Mouse (Mus musculus) heart, embryonic 13.5 days (tissue): ENCODE measurements around the gene Ispd. TPM values are rescaled to one million over a fixed set of nuclear protein-coding genes. Genes with fewer than 3 reads are reported as not detected.
"Not testable (repeated sequence)": the region's sequence is repeated elsewhere in the genome, so short reads cannot be mapped to it uniquely, and the experiment has no call there.

Experiments used
- ATAC-seq: fragments of 200-750 bp; cut with Nextera tagmentation; 2 replicates; pipeline ENCODE4 v1.8.0; 2017; ENCODE audit warnings: moderate TSS enrichment; ENCODE audit not compliant: insufficient number of reproducible peaks, low FRiP score, low TSS enrichment; ENCODE audit errors: extremely low read depth
- H3K27ac ChIP-seq: fragments of 300-500 bp; sonication (generic); replicated peaks from 2 replicates; pipeline ENCODE4 v1.5.1; 2015; ENCODE audit warnings: moderate library complexity, mild to moderate bottlenecking, inconsistent platforms
- H3K27me3 ChIP-seq: fragments of 300-500 bp; sonication (generic); replicated peaks from 2 replicates; pipeline ENCODE4 v1.6.1; 2015; ENCODE audit warnings: mild to moderate bottlenecking, inconsistent platforms
- H3K36me3 ChIP-seq: fragments of 300-500 bp; sonication (generic); 2 replicates; pipeline ENCODE4 v1.6.1; 2015; ENCODE audit warnings: mild to moderate bottlenecking, inconsistent platforms
- H3K4me1 ChIP-seq: fragments of 300-500 bp; sonication (generic); 2 replicates; pipeline ENCODE4 v1.6.1; 2015; ENCODE audit warnings: inconsistent platforms
- H3K4me2 ChIP-seq: fragments of 300-500 bp; sonication (generic); 2 replicates; pipeline ENCODE4 v1.6.1; 2015; ENCODE audit warnings: inconsistent platforms, mild to moderate bottlenecking, moderate library complexity
- H3K4me3 ChIP-seq: fragments of 300-500 bp; sonication (generic); 2 replicates; pipeline ENCODE4 v1.5.1; 2015; ENCODE audit warnings: moderate library complexity, mild to moderate bottlenecking, inconsistent platforms
- H3K9ac ChIP-seq: fragments of 300-500 bp; sonication (generic); 2 replicates; pipeline ENCODE4 v1.6.1; 2015; ENCODE audit warnings: inconsistent platforms, mild to moderate bottlenecking, moderate library complexity
- H3K9me3 ChIP-seq: fragments of 300-500 bp; sonication (generic); 2 replicates; pipeline ENCODE4 v1.6.1; 2016; ENCODE audit warnings: inconsistent platforms
- WGBS: fragments of 180-500 bp; shearing (Covaris S2); methylation state at CpG from one replicate; pipeline ENCODE4 v1.1.7; 2015; ENCODE audit warnings: mixed read lengths; 5-methylcytosine and 5-hydroxymethylcytosine counted together
- polyA plus RNA-seq: library from polyadenylated mRNA; unstranded; fragments of >200 nt; fragmentation: Nextera tagmentation; extraction: Ambion mirVana; gene quantifications from 2 replicates; pipeline ENCODE4 v1.2.1, GENCODE M21; 2015

The Ispd gene
- polyA plus RNA-seq, result 9.3 and 9.9 TPM in 2 replicates

- Histone ChIP-seq H3K9ac (peak within 1 kb of the TSS; percentile 97), H3K4me1 (peaks cover 16% of the 10 kb centered on the region), H3K36me3 (no peaks in the 10 kb centered on the region), H3K27ac (peak within 1 kb of the TSS; percentile 97), H3K9me3 (no peaks in the 10 kb centered on the region), H3K27me3 (no peaks in the 10 kb centered on the region), H3K4me3 (peak within 1 kb of the TSS; percentile 78), H3K4me2 (peak within 1 kb of the TSS; percentile 78)
- ATAC-seq, result peak; percentile 79
- WGBS, result under 1% methylated on average over 62 of the region's 64 CpGs
Observed at GRCm38 (mm10) chr12:36381441-36382340, at the start of gene Ispd, which contains the start of gene D630036H23Rik. Gene Ispd (plus strand): TSS chr12:36381450. Gene D630036H23Rik (minus strand): TSS chr12:36382181.

- no peaks in the 10 kb centered on the region for H3K27me3 ChIP-seq
- H3K4me3 ChIP-seq, result no peak overlapping the region
- WGBS, result 71% methylated on average over 1 of the region's 1 CpGs
- H3K4me1 ChIP-seq, result 0 out of 2 replicates have a peak, but pooled peaks cover 2% of the 10 kb centered on the region
- no peak overlapping the region for H3K9ac ChIP-seq
- no peak for ATAC-seq
- H3K4me2 ChIP-seq, result no peak overlapping the region
- H3K36me3 ChIP-seq, result no peaks in the 10 kb centered on the region
- H3K27ac ChIP-seq, result no peak overlapping the region
- H3K9me3 ChIP-seq, result no peaks in the 10 kb centered on the region
Observed at GRCm38 (mm10) chr12:36332676-36333075, 48.6 kb upstream of the Ispd start.

- Histone ChIP-seq H3K9me3 (no peaks in the 10 kb centered on the region), H3K27ac (no peak overlapping the region), H3K9ac (no peak overlapping the region), H3K4me2 (no peak overlapping the region), H3K4me1 (no peaks in the 10 kb centered on the region), H3K36me3 (no peaks in the 10 kb centered on the region), H3K27me3 (no peaks in the 10 kb centered on the region), H3K4me3 (no peak overlapping the region)
- WGBS, result 44% methylated on average over 9 of the region's 9 CpGs
- ATAC-seq, result no peak
Observed at GRCm38 (mm10) chr12:36333837-36334281, 47.4 kb upstream of the Ispd start.

GRCm38 (mm10) chr12:36344131-36344530, 37.1 kb upstream of the Ispd start:
- H3K4me2 ChIP-seq, result no peak overlapping the region
- no peak overlapping the region for H3K27ac ChIP-seq
- no peak for ATAC-seq
- 69% methylated on average over 4 of the region's 4 CpGs for WGBS
- H3K36me3 ChIP-seq, result no peaks in the 10 kb centered on the region
- no peak overlapping the region for H3K4me3 ChIP-seq
- H3K27me3 ChIP-seq, result no peaks in the 10 kb centered on the region
- H3K9me3 ChIP-seq, result no peaks in the 10 kb centered on the region
- no peak overlapping the region for H3K9ac ChIP-seq
- H3K4me1 ChIP-seq, result no peaks in the 10 kb centered on the region

- no peaks in the 10 kb centered on the region for H3K4me1 ChIP-seq
- ATAC-seq, result no peak
- H3K4me3 ChIP-seq, result no peak overlapping the region
- no peaks in the 10 kb centered on the region for H3K9me3 ChIP-seq
- H3K4me2 ChIP-seq, result no peak overlapping the region
- no peaks in the 10 kb centered on the region for H3K36me3 ChIP-seq
- no peak overlapping the region for H3K9ac ChIP-seq
- no peaks in the 10 kb centered on the region for H3K27me3 ChIP-seq
- H3K27ac ChIP-seq, result no peak overlapping the region
- 76% methylated on average over 3 of the region's 3 CpGs for WGBS
Observed at GRCm38 (mm10) chr12:36360064-36360463, 21.2 kb upstream of the Ispd start.

GRCm38 (mm10) chr12:36360693-36361092, 20.6 kb upstream of the Ispd start:
- H3K36me3 ChIP-seq, result no peaks in the 10 kb centered on the region
- H3K4me3 ChIP-seq, result no peak overlapping the region
- ATAC-seq, result no peak
- H3K9ac ChIP-seq, result no peak overlapping the region
- no peak overlapping the region for H3K27ac ChIP-seq
- no peaks in the 10 kb centered on the region for H3K27me3 ChIP-seq
- 75% methylated on average over 5 of the region's 5 CpGs for WGBS
- H3K4me1 ChIP-seq, result no peaks in the 10 kb centered on the region
- no peak overlapping the region for H3K4me2 ChIP-seq
- no peaks in the 10 kb centered on the region for H3K9me3 ChIP-seq

GRCm38 (mm10) chr12:36364013-36364412, 17.2 kb upstream of the Ispd start:
- WGBS, result 78% methylated on average over 4 of the region's 4 CpGs
- no peak overlapping the region for H3K9ac ChIP-seq
- H3K9me3 ChIP-seq, result no peaks in the 10 kb centered on the region
- no peaks in the 10 kb centered on the region for H3K27me3 ChIP-seq
- no peaks in the 10 kb centered on the region for H3K36me3 ChIP-seq
- H3K4me1 ChIP-seq, result no peaks in the 10 kb centered on the region
- H3K4me2 ChIP-seq, result no peak overlapping the region
- H3K27ac ChIP-seq, result no peak overlapping the region
- no peak overlapping the region for H3K4me3 ChIP-seq
- ATAC-seq, result no peak

- H3K4me3 ChIP-seq, result no peak overlapping the region
- no peak overlapping the region for H3K4me2 ChIP-seq
- no peak overlapping the region for H3K9ac ChIP-seq
- no peak overlapping the region for H3K27ac ChIP-seq
- ATAC-seq, result no peak
- H3K36me3 ChIP-seq, result no peaks in the 10 kb centered on the region
- H3K9me3 ChIP-seq, result no peaks in the 10 kb centered on the region
- 48% methylated on average over 4 of the region's 4 CpGs for WGBS
- H3K4me1 ChIP-seq, result no peaks in the 10 kb centered on the region
- no peaks in the 10 kb centered on the region for H3K27me3 ChIP-seq
Observed at GRCm38 (mm10) chr12:36373237-36373998, 7.8 kb upstream of the Ispd start.

GRCm38 (mm10) chr12:36376391-36376790, 4.9 kb upstream of the Ispd start:
- not testable (repeated sequence) for H3K4me2 ChIP-seq, ATAC-seq, H3K4me1 ChIP-seq, H3K27ac ChIP-seq, H3K9ac ChIP-seq, H3K36me3 ChIP-seq, H3K4me3 ChIP-seq, H3K27me3 ChIP-seq, H3K9me3 ChIP-seq
- WGBS, result 72% methylated on average over 3 of the region's 4 CpGs

GRCm38 (mm10) chr12:36380254-36380653, 996 bp upstream of the Ispd start:
- H3K9me3 ChIP-seq, result no peaks in the 10 kb centered on the region
- H3K9ac ChIP-seq, result no peak overlapping the region
- no peaks in the 10 kb centered on the region for H3K36me3 ChIP-seq
- H3K27me3 ChIP-seq, result no peaks in the 10 kb centered on the region
- WGBS, result 65% methylated on average over 3 of the region's 3 CpGs
- ATAC-seq, result no peak
- H3K27ac ChIP-seq, result no peak overlapping the region
- no peak overlapping the region for H3K4me3 ChIP-seq
- H3K4me1 ChIP-seq, result peaks cover 16% of the 10 kb centered on the region
- no peak overlapping the region for H3K4me2 ChIP-seq

- Histone ChIP-seq H3K27me3 (no peaks in the 10 kb centered on the region), H3K27ac (peak overlapping the region; percentile 97; the same call in 1 of the 2 replicates), H3K4me3 (peak overlapping the region; percentile 78), H3K9ac (peak overlapping the region; percentile 97), H3K9me3 (no peaks in the 10 kb centered on the region), H3K36me3 (no peaks in the 10 kb centered on the region), H3K4me1 (peaks cover 16% of the 10 kb centered on the region), H3K4me2 (peak overlapping the region; percentile 78)
- WGBS, result 67% methylated on average over 5 of the region's 5 CpGs
- no peak for ATAC-seq
Observed at GRCm38 (mm10) chr12:36380806-36381205, 444 bp upstream of the Ispd start.
